Mouse (Mus musculus): ENCODE results near the gene Stx7. TPM values are rescaled to one million over a fixed set of nuclear protein-coding genes. Genes with fewer than 3 reads are reported as not detected.

Gene Stx7
- polyA plus RNA-seq, 1 experiment: 228 TPM

- no peaks in the 10 kb centered on the region for H3K9me3 ChIP-seq
- H3K27me3 ChIP-seq (replicated peaks): no peaks in the 10 kb centered on the region
- H3K4me3 ChIP-seq (replicated peaks): no peak overlapping the region
- no peak for TF ChIP-seq FLI1 (IDR thresholded peaks at IDR 0.05; ENCODE audit: low read length)
- TF ChIP-seq GATA1 (IDR thresholded peaks at IDR 0.05; ENCODE audit: borderline replicate concordance, low read length): no peak
- H3K4me1 ChIP-seq: peaks cover 93% of the 10 kb centered on the region
- H3K36me3 ChIP-seq (replicated peaks; ENCODE audit: low read length): peaks cover 65% of the 10 kb centered on the region
Observed at GRCm38 (mm10) chr10:24165526-24166055, 16.5 kb downstream of the Stx7 start.

GRCm38 (mm10) chr10:24167978-24168583 lies 19.0 kb downstream of the Stx7 start:
- TF ChIP-seq FLI1 (IDR thresholded peaks at IDR 0.05; ENCODE audit: low read length) (no peak), GATA1 (IDR thresholded peaks at IDR 0.05; ENCODE audit: borderline replicate concordance, low read length) (no peak)
- Histone ChIP-seq H3K4me1 (peaks cover 89% of the 10 kb centered on the region), H3K36me3 (replicated peaks; ENCODE audit: low read length) (peaks cover 55% of the 10 kb centered on the region), H3K4me3 (replicated peaks) (peak overlapping the region; percentile 88), H3K27me3 (replicated peaks) (no peaks in the 10 kb centered on the region), H3K9me3 (no peaks in the 10 kb centered on the region)

GRCm38 (mm10) chr10:24168854-24169253 lies 19.8 kb downstream of the Stx7 start:
- H3K36me3 ChIP-seq (replicated peaks; ENCODE audit: low read length): peaks cover 55% of the 10 kb centered on the region
- H3K4me3 ChIP-seq (replicated peaks): no peak overlapping the region
- no peaks in the 10 kb centered on the region for H3K27me3 ChIP-seq (replicated peaks)
- TF ChIP-seq GATA1 (IDR thresholded peaks at IDR 0.05; ENCODE audit: borderline replicate concordance, low read length): no peak
- no peak for TF ChIP-seq FLI1 (IDR thresholded peaks at IDR 0.05; ENCODE audit: low read length)
- H3K9me3 ChIP-seq: no peaks in the 10 kb centered on the region
- peaks cover 89% of the 10 kb centered on the region for H3K4me1 ChIP-seq

GRCm38 (mm10) chr10:24171906-24172459 lies 22.9 kb downstream of the Stx7 start:
- Histone ChIP-seq H3K4me1 (peaks cover 76% of the 10 kb centered on the region), H3K4me3 (replicated peaks) (peak overlapping the region; percentile 47), H3K9me3 (no peaks in the 10 kb centered on the region), H3K27me3 (replicated peaks) (no peaks in the 10 kb centered on the region), H3K36me3 (replicated peaks; ENCODE audit: low read length) (peaks cover 62% of the 10 kb centered on the region)
- TF ChIP-seq FLI1 (IDR thresholded peaks at IDR 0.05; ENCODE audit: low read length) (no peak), GATA1 (IDR thresholded peaks at IDR 0.05; ENCODE audit: borderline replicate concordance, low read length) (no peak)

- Histone ChIP-seq H3K9me3 (no peaks in the 10 kb centered on the region), H3K36me3 (replicated peaks; ENCODE audit: low read length) (peaks cover 66% of the 10 kb centered on the region), H3K4me3 (replicated peaks) (peak overlapping the region; percentile 85), H3K27me3 (replicated peaks) (no peaks in the 10 kb centered on the region), H3K4me1 (peaks cover 62% of the 10 kb centered on the region)
- no peak for TF ChIP-seq FLI1 (IDR thresholded peaks at IDR 0.05; ENCODE audit: low read length)
- TF ChIP-seq GATA1 (IDR thresholded peaks at IDR 0.05; ENCODE audit: borderline replicate concordance, low read length): no peak
Observed at GRCm38 (mm10) chr10:24173210-24174001, 24.3 kb downstream of the Stx7 start.

GRCm38 (mm10) chr10:24190392-24190791 lies 41.3 kb downstream of the Stx7 start:
- H3K27me3 ChIP-seq (replicated peaks): no peaks in the 10 kb centered on the region
- no peaks in the 10 kb centered on the region for H3K9me3 ChIP-seq
- no peak for TF ChIP-seq GATA1 (IDR thresholded peaks at IDR 0.05; ENCODE audit: borderline replicate concordance, low read length)
- TF ChIP-seq FLI1 (IDR thresholded peaks at IDR 0.05; ENCODE audit: low read length): no peak
- H3K4me3 ChIP-seq (replicated peaks): no peak overlapping the region
- peaks cover 51% of the 10 kb centered on the region for H3K36me3 ChIP-seq (replicated peaks; ENCODE audit: low read length)
- peaks cover 4% of the 10 kb centered on the region for H3K4me1 ChIP-seq

GRCm38 (mm10) chr10:24191977-24192376 lies 42.9 kb downstream of the Stx7 start:
- TF ChIP-seq FLI1 (IDR thresholded peaks at IDR 0.05; ENCODE audit: low read length) (no peak), GATA1 (IDR thresholded peaks at IDR 0.05; ENCODE audit: borderline replicate concordance, low read length) (no peak)
- no peaks in the 10 kb centered on the region for H3K4me1 ChIP-seq
- H3K4me3 ChIP-seq (replicated peaks): no peak overlapping the region
- H3K9me3 ChIP-seq: no peaks in the 10 kb centered on the region
- H3K36me3 ChIP-seq (replicated peaks; ENCODE audit: low read length): peaks cover 36% of the 10 kb centered on the region
- no peaks in the 10 kb centered on the region for H3K27me3 ChIP-seq (replicated peaks)

- Histone ChIP-seq H3K36me3 (replicated peaks; ENCODE audit: low read length) (no peaks in the 10 kb centered on the region), H3K27me3 (replicated peaks) (peaks cover 3% of the 10 kb centered on the region), H3K9me3 (0 out of 2 replicates have a peak, but pooled peaks cover 4% of the 10 kb centered on the region), H3K4me3 (replicated peaks) (no peak overlapping the region), H3K4me1 (no peaks in the 10 kb centered on the region; the same call in 1 of the 2 replicates)
- TF ChIP-seq FLI1 (IDR thresholded peaks at IDR 0.05; ENCODE audit: low read length): no peak
- TF ChIP-seq GATA1 (IDR thresholded peaks at IDR 0.05; ENCODE audit: borderline replicate concordance, low read length): no peak
Observed at GRCm38 (mm10) chr10:24199303-24199702, 50.2 kb downstream of the Stx7 start.

GRCm38 (mm10) chr10:24200099-24200498 lies 51.0 kb downstream of the Stx7 start:
- H3K36me3 ChIP-seq (replicated peaks; ENCODE audit: low read length): no peaks in the 10 kb centered on the region
- peaks cover 3% of the 10 kb centered on the region for H3K27me3 ChIP-seq (replicated peaks)
- TF ChIP-seq GATA1 (IDR thresholded peaks at IDR 0.05; ENCODE audit: borderline replicate concordance, low read length) (no peak), FLI1 (IDR thresholded peaks at IDR 0.05; ENCODE audit: low read length) (no peak)
- H3K4me3 ChIP-seq (replicated peaks): no peak overlapping the region
- no peaks in the 10 kb centered on the region; the same call in 1 of the 2 replicates for H3K4me1 ChIP-seq
- 0 out of 2 replicates have a peak, but pooled peaks cover 4% of the 10 kb centered on the region for H3K9me3 ChIP-seq
